Mouse (Mus musculus) stomach, embryonic 14.5 days (tissue): ENCODE measurements around the gene Dpf3. TPM values are rescaled to one million over a fixed set of nuclear protein-coding genes. Genes with fewer than 3 reads are reported as not detected.

Experiments used
- ATAC-seq: fragments of 200-750 bp; cut with Nextera tagmentation; 2 replicates; pipeline ENCODE4 v1.8.0; 2017; ENCODE audit warnings: low read depth, moderate TSS enrichment; ENCODE audit not compliant: insufficient number of reproducible peaks, insufficient read depth, low FRiP score
- H3K27ac ChIP-seq: fragments of 300-500 bp; sonication (generic); 2 replicates; pipeline ENCODE4 v1.5.1; 2014; ENCODE audit warnings: mild to moderate bottlenecking, low read length, moderate library complexity, mixed read lengths
- H3K27me3 ChIP-seq: fragments of 300-500 bp; sonication (generic); 2 replicates; pipeline ENCODE4 v1.6.1; 2014; ENCODE audit warnings: low read length, control low read depth, mixed read lengths; ENCODE audit not compliant: control insufficient read depth, insufficient read depth
- H3K36me3 ChIP-seq: fragments of 300-500 bp; sonication (generic); 2 replicates; pipeline ENCODE4 v1.6.1; 2014; ENCODE audit warnings: mild to moderate bottlenecking, control low read depth, low read length, moderate library complexity, mixed read lengths; ENCODE audit not compliant: control insufficient read depth, insufficient read depth
- H3K4me1 ChIP-seq: fragments of 300-500 bp; sonication (generic); 2 replicates; pipeline ENCODE4 v1.6.1; 2014; ENCODE audit warnings: low read length, control low read depth, mixed read lengths; ENCODE audit not compliant: control insufficient read depth, insufficient read depth
- H3K4me2 ChIP-seq: fragments of 300-500 bp; sonication (generic); replicated peaks from 2 replicates; pipeline ENCODE4 v1.6.1; 2014; ENCODE audit warnings: low read depth, low read length, control low read depth
- H3K4me3 ChIP-seq: fragments of 300-500 bp; sonication (generic); 2 replicates; pipeline ENCODE4 v1.5.1; 2014; ENCODE audit warnings: low read depth, low read length, control low read depth
- H3K9ac ChIP-seq: fragments of 300-500 bp; sonication (generic); replicated peaks from 2 replicates; pipeline ENCODE4 v1.6.1; 2014; ENCODE audit warnings: low read depth, mild to moderate bottlenecking, control low read depth, low read length, moderate library complexity, mixed read lengths
- H3K9me3 ChIP-seq: fragments of 300-500 bp; sonication (generic); 2 replicates; pipeline ENCODE4 v1.6.1; 2016; ENCODE audit warnings: low read depth, low read length, control low read depth; ENCODE audit not compliant: control insufficient read depth
- WGBS: fragments of 180-500 bp; shearing (Covaris S2); extraction: QIAGEN DNeasy Blood & Tissue Kit; methylation state at CpG from one replicate; pipeline ENCODE4 v1.1.7; 2014; 5-methylcytosine and 5-hydroxymethylcytosine counted together
- polyA plus RNA-seq: library from polyadenylated mRNA; unstranded; fragments of >200 nt; fragmentation: Nextera tagmentation; extraction: Ambion mirVana; gene quantifications from 2 replicates; pipeline ENCODE4 v1.2.1, GENCODE M21; 2014

Dpf3 gene
- polyA plus RNA-seq, 1 experiment from 2014 or later, result 4.1 TPM

- no peaks in the 10 kb centered on the region for H3K27me3 ChIP-seq
- no peak overlapping the region for H3K9ac ChIP-seq
- H3K9me3 ChIP-seq, result no peaks in the 10 kb centered on the region
- H3K4me3 ChIP-seq, result no peak overlapping the region
- H3K4me1 ChIP-seq, result no peaks in the 10 kb centered on the region
- H3K27ac ChIP-seq, result no peak overlapping the region
- no peak overlapping the region for H3K4me2 ChIP-seq
- ATAC-seq, result no peak
- 64% methylated on average over 6 of the region's 6 CpGs for WGBS
- H3K36me3 ChIP-seq, result no peaks in the 10 kb centered on the region
These were observed 134.9 kb downstream of the Dpf3 start for GRCm38 (mm10) chr12:83352640-83353039.

GRCm38 (mm10) chr12:83349736-83350135 lies 137.8 kb downstream of the Dpf3 start:
- H3K27me3 ChIP-seq, result no peaks in the 10 kb centered on the region
- WGBS, result 87% methylated on average over 5 of the region's 5 CpGs
- H3K4me1 ChIP-seq, result no peaks in the 10 kb centered on the region
- H3K9me3 ChIP-seq, result no peaks in the 10 kb centered on the region
- H3K9ac ChIP-seq, result no peak overlapping the region
- H3K4me3 ChIP-seq, result no peak overlapping the region
- H3K4me2 ChIP-seq, result no peak overlapping the region
- no peak for ATAC-seq
- H3K27ac ChIP-seq, result no peak overlapping the region
- no peaks in the 10 kb centered on the region for H3K36me3 ChIP-seq

- Histone ChIP-seq H3K4me1 (no peaks in the 10 kb centered on the region), H3K27ac (no peak overlapping the region), H3K9ac (no peak overlapping the region), H3K4me2 (no peak overlapping the region), H3K9me3 (no peaks in the 10 kb centered on the region), H3K4me3 (no peak overlapping the region), H3K27me3 (no peaks in the 10 kb centered on the region), H3K36me3 (no peaks in the 10 kb centered on the region)
- ATAC-seq, result no peak
- 54% methylated on average over 3 of the region's 3 CpGs for WGBS
These were observed 139.3 kb downstream of the Dpf3 start for GRCm38 (mm10) chr12:83348246-83348645.

- no peaks in the 10 kb centered on the region for H3K4me1 ChIP-seq
- WGBS, result 63% methylated on average over 4 of the region's 4 CpGs
- H3K9ac ChIP-seq, result no peak overlapping the region
- no peaks in the 10 kb centered on the region for H3K9me3 ChIP-seq
- ATAC-seq, result no peak
- no peaks in the 10 kb centered on the region for H3K36me3 ChIP-seq
- H3K27me3 ChIP-seq, result no peaks in the 10 kb centered on the region
- no peak overlapping the region for H3K4me3 ChIP-seq
- no peak overlapping the region for H3K4me2 ChIP-seq
- no peak overlapping the region for H3K27ac ChIP-seq
These were observed 144.7 kb downstream of the Dpf3 start for GRCm38 (mm10) chr12:83342875-83343185.

- H3K27ac ChIP-seq, result no peak overlapping the region
- no peaks in the 10 kb centered on the region for H3K9me3 ChIP-seq
- no peaks in the 10 kb centered on the region for H3K4me1 ChIP-seq
- ATAC-seq, result no peak
- no peak overlapping the region for H3K4me3 ChIP-seq
- 44% methylated on average over 15 of the region's 15 CpGs for WGBS
- H3K27me3 ChIP-seq, result no peaks in the 10 kb centered on the region
- H3K36me3 ChIP-seq, result no peaks in the 10 kb centered on the region
- H3K9ac ChIP-seq, result no peak overlapping the region
- H3K4me2 ChIP-seq, result no peak overlapping the region
These were observed 145.3 kb downstream of the Dpf3 start for GRCm38 (mm10) chr12:83342035-83342874.

- 90% methylated on average over 4 of the region's 4 CpGs for WGBS
- no peak overlapping the region for H3K4me3 ChIP-seq
- H3K4me1 ChIP-seq, result no peaks in the 10 kb centered on the region
- H3K36me3 ChIP-seq, result no peaks in the 10 kb centered on the region
- no peaks in the 10 kb centered on the region for H3K9me3 ChIP-seq
- no peaks in the 10 kb centered on the region for H3K27me3 ChIP-seq
- H3K9ac ChIP-seq, result no peak overlapping the region
- H3K4me2 ChIP-seq, result no peak overlapping the region
- H3K27ac ChIP-seq, result no peak overlapping the region
- ATAC-seq, result no peak
These were observed 146.6 kb downstream of the Dpf3 start for GRCm38 (mm10) chr12:83340960-83341359.

GRCm38 (mm10) chr12:83338345-83338744 lies 149.2 kb downstream of the Dpf3 start:
- no peak overlapping the region for H3K27ac ChIP-seq
- ATAC-seq, result no peak
- H3K9ac ChIP-seq, result no peak overlapping the region
- no peaks in the 10 kb centered on the region for H3K9me3 ChIP-seq
- no peak overlapping the region for H3K4me3 ChIP-seq
- no peaks in the 10 kb centered on the region for H3K4me1 ChIP-seq
- H3K36me3 ChIP-seq, result no peaks in the 10 kb centered on the region
- 82% methylated on average over 1 of the region's 1 CpGs for WGBS
- H3K4me2 ChIP-seq, result no peak overlapping the region
- H3K27me3 ChIP-seq, result no peaks in the 10 kb centered on the region

GRCm38 (mm10) chr12:83337776-83338149 lies 149.8 kb downstream of the Dpf3 start:
- Histone ChIP-seq H3K4me1 (no peaks in the 10 kb centered on the region), H3K9me3 (no peaks in the 10 kb centered on the region), H3K4me3 (no peak overlapping the region), H3K27ac (no peak overlapping the region), H3K27me3 (no peaks in the 10 kb centered on the region), H3K9ac (no peak overlapping the region), H3K4me2 (no peak overlapping the region), H3K36me3 (no peaks in the 10 kb centered on the region)
- 40% methylated on average over 7 of the region's 7 CpGs for WGBS
- no peak for ATAC-seq
